Mouse (Mus musculus): ENCODE data around the gene Efl1. TPM values are rescaled to one million over a fixed set of nuclear protein-coding genes. Genes with fewer than 3 reads are reported as not detected.

The Efl1 gene
- total and polyA plus RNA-seq, 3 experiments = 12.6 to 15.6 TPM; not detected in 1

DNA sequence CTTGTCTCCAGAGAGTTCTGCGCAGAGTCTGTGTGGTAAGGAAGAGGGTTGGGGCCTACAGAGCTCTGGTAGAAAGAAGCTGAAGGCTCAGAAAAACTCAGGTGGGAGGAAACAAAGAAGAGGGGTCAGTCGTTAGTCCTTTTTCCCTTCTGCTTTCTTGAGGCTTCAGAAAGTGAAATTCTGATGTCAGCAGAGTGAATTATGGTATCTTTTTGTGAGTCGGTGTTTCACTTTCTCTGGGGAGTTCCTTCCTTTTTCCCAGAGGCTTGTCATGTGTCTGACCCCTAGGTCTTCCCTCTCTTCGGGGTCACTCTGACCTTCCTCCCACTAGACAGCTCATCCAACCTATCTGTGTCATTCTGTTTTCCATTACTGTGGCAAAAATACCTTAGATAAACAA, 153.8 kb downstream of the Efl1 start:
- H3K4me3 ChIP-seq (ENCODE audit: control insufficient read depth in 1 of 2, insufficient read depth in 1 of 2, low read depth in 2 of 2, low read length in 2 of 2) = no peak overlapping the region
- TF ChIP-seq UBTF (IDR thresholded peaks at IDR 0.05; ENCODE audit: borderline replicate concordance, insufficient read depth, low read depth, low read length) (no peak), NELFE (IDR thresholded peaks at IDR 0.05; ENCODE audit: low read depth, low read length) (no peak)
- H3K9me3 ChIP-seq (replicated peaks; ENCODE audit: insufficient read depth, low read length) = no peaks in the 10 kb centered on the region
- H3K27me3 ChIP-seq (ENCODE audit: control insufficient read depth in 1 of 2, insufficient read depth in 2 of 2, low read length in 2 of 2) = no peaks in the 10 kb centered on the region
- no peak for DNase-seq (ENCODE audit: low read depth, low spot score)
- H3K4me1 ChIP-seq (ENCODE audit: control insufficient read depth in 1 of 2, insufficient read depth in 2 of 2, low read length in 2 of 2) = no peaks in the 10 kb centered on the region
- H3K9ac ChIP-seq (ENCODE audit: control insufficient read depth, low read depth, low read length, poor library complexity, severe bottlenecking) = no peak overlapping the region
- H3K36me3 ChIP-seq (ENCODE audit: control insufficient read depth in 1 of 2, insufficient read depth in 2 of 2, low read length in 2 of 2) = no peaks in the 10 kb centered on the region
- H3K79me2 ChIP-seq (ENCODE audit: control insufficient read depth, insufficient read depth, low read length, poor library complexity) = no peaks in the 10 kb centered on the region
- H3K27ac ChIP-seq (ENCODE audit: control insufficient read depth, low read depth, low read length) = no peak overlapping the region

DNA sequence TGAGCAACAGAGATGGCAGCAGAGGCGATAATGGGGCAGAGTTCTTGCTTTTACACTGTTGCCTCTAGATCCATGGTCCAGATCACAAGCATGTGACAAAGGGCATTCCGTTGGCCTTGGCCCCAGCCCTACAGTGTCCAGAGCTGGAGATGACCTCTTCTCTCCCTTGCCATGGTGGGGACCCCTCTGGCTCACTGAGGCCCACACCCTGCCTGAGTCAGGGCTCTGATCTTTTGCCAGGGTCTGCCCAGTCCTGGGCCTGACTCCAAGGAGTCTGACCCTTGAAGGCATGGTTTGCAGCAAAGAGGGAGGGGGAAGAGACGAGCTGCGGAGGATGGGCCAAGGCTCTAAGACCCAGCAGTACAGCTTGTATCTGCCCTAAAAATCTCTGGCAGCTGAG, 159.8 kb downstream of the Efl1 start:
- no peaks in the 10 kb centered on the region for H3K79me2 ChIP-seq (ENCODE audit: control insufficient read depth, insufficient read depth, low read length, poor library complexity)
- no peak for TF ChIP-seq RAD21 (IDR thresholded peaks at IDR 0.05; ENCODE audit: low read depth, low read length)
- no peak for TF ChIP-seq CHD2 (IDR thresholded peaks at IDR 0.05; ENCODE audit: low read length)
- no peak for TF ChIP-seq HCFC1 (IDR thresholded peaks at IDR 0.05; ENCODE audit: low read depth, low read length)
- no peak for TF ChIP-seq NRF1 (IDR thresholded peaks at IDR 0.05; ENCODE audit: insufficient read depth, low read depth, low read length, poor library complexity, severe bottlenecking)
- no peak for TF ChIP-seq RCOR1 (IDR thresholded peaks at IDR 0.05; ENCODE audit: low read depth, low read length)
- no peak for TF ChIP-seq EP300 (IDR thresholded peaks at IDR 0.05; ENCODE audit: low read depth in 1 of 2, low read length in 2 of 2)
- TF ChIP-seq NELFE (IDR thresholded peaks at IDR 0.05; ENCODE audit: low read depth, low read length) = no peak
- no peak for TF ChIP-seq CHD1 (IDR thresholded peaks at IDR 0.05; ENCODE audit: low read depth, low read length)
- no peak for TF ChIP-seq CTCF (IDR thresholded peaks at IDR 0.05 in 2 of 3, conservative IDR thresholded peaks at IDR 0.05 in 1 of 3; ENCODE audit: control insufficient read depth in 1 of 3, insufficient read depth in 1 of 3, low read depth in 2 of 3, low read length in 3 of 3, poor library complexity in 1 of 3, severe bottlenecking in 1 of 3)
- no peak for TF ChIP-seq MXI1 (IDR thresholded peaks at IDR 0.05; ENCODE audit: low read depth, low read length)
- no peak for TF ChIP-seq MAX (IDR thresholded peaks at IDR 0.05; ENCODE audit: low read length)
- no peak for TF ChIP-seq ZC3H11A (IDR thresholded peaks at IDR 0.05; ENCODE audit: low read depth, low read length)
- TF ChIP-seq TAL1 (IDR thresholded peaks at IDR 0.05; ENCODE audit: low read length) = no peak
- no peak for DNase-seq (ENCODE audit: low read depth, low spot score)
- H3K9ac ChIP-seq (ENCODE audit: control insufficient read depth, low read depth, low read length, poor library complexity, severe bottlenecking) = no peak overlapping the region
- H3K36me3 ChIP-seq (ENCODE audit: control insufficient read depth in 1 of 2, insufficient read depth in 2 of 2, low read length in 2 of 2) = no peaks in the 10 kb centered on the region
- H3K4me3 ChIP-seq (ENCODE audit: control insufficient read depth in 1 of 2, insufficient read depth in 1 of 2, low read depth in 2 of 2, low read length in 2 of 2) = no peak overlapping the region
- H3K27ac ChIP-seq (ENCODE audit: control insufficient read depth, low read depth, low read length) = no peak overlapping the region
- H3K9me3 ChIP-seq (replicated peaks; ENCODE audit: insufficient read depth, low read length) = no peaks in the 10 kb centered on the region
- no peaks in the 10 kb centered on the region for H3K4me1 ChIP-seq (ENCODE audit: control insufficient read depth in 1 of 2, insufficient read depth in 2 of 2, low read length in 2 of 2)
- no peaks in the 10 kb centered on the region for H3K27me3 ChIP-seq (ENCODE audit: control insufficient read depth in 1 of 2, insufficient read depth in 2 of 2, low read length in 2 of 2)

DNA sequence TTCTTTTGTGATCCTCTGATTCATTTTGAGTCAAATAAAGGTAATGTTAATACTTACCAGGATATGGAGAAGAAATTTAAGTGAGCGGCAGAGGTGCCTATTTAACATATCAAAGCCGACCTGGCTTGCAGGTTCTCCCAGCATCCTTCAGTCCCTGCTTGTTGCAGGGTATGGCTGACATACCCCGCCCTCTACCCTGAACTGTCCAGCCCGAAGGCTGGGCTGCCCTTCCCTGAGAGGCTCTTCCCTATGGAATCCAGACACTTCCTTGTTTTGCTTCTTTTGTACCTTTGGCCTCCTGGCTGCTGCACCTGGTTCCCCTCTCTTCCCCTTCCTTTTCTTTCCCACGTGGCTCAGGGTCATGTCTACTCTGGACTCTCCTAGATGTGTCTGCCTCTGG, 160.7 kb downstream of the Efl1 start:
- Histone ChIP-seq H3K9ac (ENCODE audit: control insufficient read depth, low read depth, low read length, poor library complexity, severe bottlenecking) (no peak overlapping the region), H3K9me3 (replicated peaks; ENCODE audit: insufficient read depth, low read length) (no peaks in the 10 kb centered on the region), H3K27me3 (ENCODE audit: control insufficient read depth in 1 of 2, insufficient read depth in 2 of 2, low read length in 2 of 2) (no peaks in the 10 kb centered on the region), H3K36me3 (ENCODE audit: control insufficient read depth in 1 of 2, insufficient read depth in 2 of 2, low read length in 2 of 2) (no peaks in the 10 kb centered on the region), H3K4me3 (ENCODE audit: control insufficient read depth in 1 of 2, insufficient read depth in 1 of 2, low read depth in 2 of 2, low read length in 2 of 2) (no peak overlapping the region), H3K79me2 (ENCODE audit: control insufficient read depth, insufficient read depth, low read length, poor library complexity) (no peaks in the 10 kb centered on the region), H3K4me1 (ENCODE audit: control insufficient read depth in 1 of 2, insufficient read depth in 2 of 2, low read length in 2 of 2) (no peaks in the 10 kb centered on the region), H3K27ac (ENCODE audit: control insufficient read depth, low read depth, low read length) (no peak overlapping the region)
- no peak for TF ChIP-seq CTCF (IDR thresholded peaks at IDR 0.05 in 2 of 3, conservative IDR thresholded peaks at IDR 0.05 in 1 of 3; ENCODE audit: control insufficient read depth in 1 of 3, insufficient read depth in 1 of 3, low read depth in 2 of 3, low read length in 3 of 3, poor library complexity in 1 of 3, severe bottlenecking in 1 of 3)
- TF ChIP-seq BHLHE40 (IDR thresholded peaks at IDR 0.05; ENCODE audit: borderline replicate concordance, low read depth, low read length) = no peak
- no peak for TF ChIP-seq POLR2AphosphoS2 (IDR thresholded peaks at IDR 0.05; ENCODE audit: low read length)
- TF ChIP-seq NELFE (IDR thresholded peaks at IDR 0.05; ENCODE audit: low read depth, low read length) = no peak
- no peak for TF ChIP-seq GABPA (IDR thresholded peaks at IDR 0.05; ENCODE audit: low read depth, low read length)
- TF ChIP-seq TCF12 (IDR thresholded peaks at IDR 0.05; ENCODE audit: low read depth, low read length) = no peak
- no peak for TF ChIP-seq POLR2A (IDR thresholded peaks at IDR 0.05; ENCODE audit: control insufficient read depth in 1 of 2, insufficient read depth in 1 of 2, low read depth in 1 of 2, low read length in 2 of 2, poor library complexity in 1 of 2)
- no peak for TF ChIP-seq ZC3H11A (IDR thresholded peaks at IDR 0.05; ENCODE audit: low read depth, low read length)
- TF ChIP-seq E2F4 (IDR thresholded peaks at IDR 0.05; ENCODE audit: borderline replicate concordance, low read depth, low read length) = no peak
- no peak for TF ChIP-seq ZKSCAN1 (IDR thresholded peaks at IDR 0.05; ENCODE audit: low read depth, low read length)
- no peak for DNase-seq (ENCODE audit: low read depth, low spot score)

Measured in MEL (cell line).